11 mouse cellular contexts compared by ENCODE assay signal in genomic region chr3:51908437-51908990, GRCm38 (mm10).
DNase-seq lines count a peak whose midpoint lies in the region; ATAC-seq lines count a peak whose summit lies in the region.
"Had no signal": no experiment of that assay in that cellular context is flagged by ENCODE, and none has a peak within 500 bp of the region (broad histone marks: within the 10 kb centered on the region; RNA-seq: fewer than 3 reads in every experiment).

No protein-coding gene starts in this region.

- peaks cover 37% of the 10 kb centered on the region for H3K4me1 ChIP-seq in heart, embryonic 11.5 days (ENCODE audit: control insufficient read depth, insufficient read depth, low read length)
- peaks cover 71% of the 10 kb centered on the region for H3K4me1 ChIP-seq in heart, embryonic 13.5 days
- H3K4me1 ChIP-seq in midbrain, embryonic 15.5 days, result peaks cover 28% of the 10 kb centered on the region

- no peak for ATAC-seq in heart, embryonic 11.5 days (replicated peaks; ENCODE audit: insufficient number of reproducible peaks, low FRiP score, low TSS enrichment)
- no peak for ATAC-seq in heart, embryonic 13.5 days (ENCODE audit: extremely low read depth, insufficient number of reproducible peaks, low FRiP score, low TSS enrichment)
- no peak for ATAC-seq in midbrain, embryonic 15.5 days (replicated peaks)

- no peaks in the 10 kb centered on the region for H3K9me3 ChIP-seq in heart, embryonic 11.5 days (replicated peaks; ENCODE audit: control insufficient read depth, low read length)
- no peaks in the 10 kb centered on the region for H3K9me3 ChIP-seq in heart, embryonic 13.5 days
- H3K9me3 ChIP-seq in midbrain, embryonic 15.5 days, result no peaks in the 10 kb centered on the region

- H3K36me3 ChIP-seq in heart, embryonic 11.5 days (ENCODE audit: control insufficient read depth, insufficient read depth, low read length), result no peaks in the 10 kb centered on the region
- no peaks in the 10 kb centered on the region for H3K36me3 ChIP-seq in heart, embryonic 13.5 days
- no peaks in the 10 kb centered on the region for H3K36me3 ChIP-seq in midbrain, embryonic 15.5 days (replicated peaks)

- peak overlapping the region; percentile 53 for H3K4me2 ChIP-seq in heart, embryonic 11.5 days
- peak overlapping the region; percentile 59 for H3K4me2 ChIP-seq in heart, embryonic 13.5 days
- no peak overlapping the region for H3K4me2 ChIP-seq in midbrain, embryonic 15.5 days

- DNase-seq in heart, adult 8-10 months (ENCODE audit: low spot score), result no peak
- peak; percentile 77 for DNase-seq in Muller cell, postnatal 12 days (ENCODE audit: inconsistent ontology term)
- DNase-seq in cerebellum, postnatal 10 days, result no peak
- no peak for DNase-seq in B cell, adult 2 months
- no peak for DNase-seq in cerebellum, adult 8-10 months
- DNase-seq: lung, adult 18-20 months had no signal

- peak overlapping the region; percentile 64 for H3K27ac ChIP-seq in heart, embryonic 11.5 days (ENCODE audit: low read depth, low read length)
- H3K27ac ChIP-seq in heart, embryonic 13.5 days (replicated peaks), result peak overlapping the region; percentile 77
- peak overlapping the region; percentile 27; the same call in 1 of the 2 replicates for H3K27ac ChIP-seq in midbrain, embryonic 15.5 days
- H3K27ac ChIP-seq: layer of hippocampus, adult 2 months had no signal

- H3K9ac ChIP-seq in heart, embryonic 11.5 days (ENCODE audit: low read depth, low read length), result peak overlapping the region; percentile 10; the same call in 1 of the 2 replicates
- H3K9ac ChIP-seq in heart, embryonic 13.5 days, result peak overlapping the region; percentile 59
- H3K9ac ChIP-seq in midbrain, embryonic 15.5 days, result no peak overlapping the region

- no peaks in the 10 kb centered on the region for H3K27me3 ChIP-seq in heart, embryonic 11.5 days (ENCODE audit: control insufficient read depth, insufficient read depth, low read length)
- no peaks in the 10 kb centered on the region for H3K27me3 ChIP-seq in heart, embryonic 13.5 days (replicated peaks)
- no peaks in the 10 kb centered on the region for H3K27me3 ChIP-seq in midbrain, embryonic 15.5 days (replicated peaks)
- H3K27me3 ChIP-seq: CH12.LX had no signal

- 15% methylated on average over 14 of the region's 14 CpGs for WGBS in heart, embryonic 11.5 days (ENCODE audit: insufficient replicate concordance)
- 19% methylated on average over 14 of the region's 14 CpGs for WGBS in heart, embryonic 13.5 days
- WGBS in midbrain, embryonic 15.5 days, result 12% methylated on average over 14 of the region's 14 CpGs

- 0 out of 2 replicates have a peak overlapping the region, but pooled peaks have one; percentile 10 for H3K4me3 ChIP-seq in heart, embryonic 11.5 days (ENCODE audit: low read depth, low read length)
- peak overlapping the region; percentile 17; the same call in 1 of the 2 replicates for H3K4me3 ChIP-seq in heart, embryonic 13.5 days
- H3K4me3 ChIP-seq in midbrain, embryonic 15.5 days, result no peak overlapping the region
- H3K4me3 ChIP-seq: layer of hippocampus, adult 2 months had no signal

Comparison
In these comparisons a context has a peak if more than half of its experiments do, and no peak if none do; other contexts are left out.
1. H3K27ac ChIP-seq: peak in every context shown above with its lines; median percentile 77 in heart, embryonic 13.5 days; 64 in heart, embryonic 11.5 days; 27 in midbrain, embryonic 15.5 days.